Mouse (Mus musculus): ENCODE measurements around the gene Defb39.

Gene Defb39

DNA sequence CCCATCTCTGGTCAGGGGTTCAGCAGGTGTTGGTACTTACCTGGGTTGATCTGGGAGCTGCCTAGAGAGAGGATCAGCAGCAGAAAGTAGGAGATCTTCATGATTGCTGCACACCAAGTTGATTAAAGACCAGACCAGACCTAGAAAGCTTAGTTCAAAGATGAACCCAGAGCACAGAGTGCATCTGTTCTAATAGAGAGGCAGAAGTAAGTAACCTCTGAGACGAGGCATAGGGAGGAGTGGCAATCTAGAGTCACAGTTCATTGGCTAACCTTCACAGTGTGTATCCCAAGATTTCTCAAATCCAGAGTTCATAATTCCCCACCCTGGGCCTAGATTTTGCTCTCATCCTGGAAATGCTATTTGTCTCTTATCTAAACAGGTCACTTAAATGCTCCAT is at the start of gene Defb39:
Defb39 (minus strand) TSS at position 101 of the 400 bp plus-strand sequence.
- DNase-seq = no peak

- no peak for DNase-seq
These were observed 1.4 kb upstream of the Defb39 start for GRCm38 (mm10) chr8:19066013-19066412.

- no peak for DNase-seq
These were observed 1.7 kb downstream of the Defb39 start for GRCm38 (mm10) chr8:19062891-19063290.

GRCm38 (mm10) chr8:19045242-19045641 is 19.4 kb downstream of the Defb39 start:
- no peak for DNase-seq

DNA sequence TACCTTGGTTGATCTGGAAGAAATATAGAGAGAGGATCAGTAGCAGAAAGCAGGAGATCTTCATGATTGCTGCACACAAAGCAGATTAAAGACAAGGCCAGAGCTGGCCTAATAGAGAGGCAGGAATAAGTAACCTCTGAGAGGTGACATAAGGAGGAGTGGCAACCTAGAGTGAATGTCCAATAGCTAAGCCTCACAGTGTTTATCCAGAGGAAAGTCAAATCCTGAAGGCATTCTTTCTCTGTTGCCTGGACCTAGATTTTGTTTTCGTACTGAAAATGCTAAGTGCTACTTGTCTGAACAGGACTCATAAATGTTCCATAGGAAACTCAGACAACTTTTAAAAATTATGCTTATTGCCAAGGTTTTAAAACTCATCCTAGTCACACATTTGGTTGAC is 38.1 kb downstream of the Defb39 start, which contains the start of gene Defb38:
Defb38 (minus strand) TSS at position 101 of the 400 bp plus-strand sequence.
- DNase-seq = no peak

Measured in right cerebral cortex, postnatal 25 days (tissue).